Mouse (Mus musculus): ENCODE measurements around the gene Pum1. TPM values are rescaled to one million over a fixed set of nuclear protein-coding genes. Genes with fewer than 3 reads are reported as not detected.

Gene Pum1
- polyA plus RNA-seq, 1 experiment from 2014 or later = 106 TPM

DNA sequence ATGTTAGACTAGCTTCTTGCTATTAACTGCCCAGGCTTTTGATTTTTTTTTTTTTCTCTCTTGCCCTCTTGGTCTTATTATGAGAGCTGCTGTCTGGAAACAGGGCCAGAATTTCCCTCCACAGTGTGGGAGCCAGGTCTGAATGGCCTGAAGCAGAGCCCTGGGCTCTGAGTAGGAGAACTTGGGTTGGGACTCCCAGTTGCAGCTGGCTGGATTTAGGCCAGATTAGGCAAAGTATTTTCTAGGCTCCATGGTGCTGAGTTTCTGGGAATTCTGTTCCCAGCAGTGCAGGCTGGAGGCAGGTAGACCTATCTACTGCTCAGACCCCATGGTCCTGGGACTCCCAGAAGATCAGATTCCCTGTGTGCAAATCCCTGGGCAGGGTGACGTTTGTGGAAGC lies 135.3 kb downstream of the Pum1 start:
- Histone ChIP-seq H3K4me2 (replicated peaks) (no peak overlapping the region), H3K4me3 (no peak overlapping the region), H3K27ac (no peak overlapping the region), H3K9ac (no peak overlapping the region), H3K36me3 (no peaks in the 10 kb centered on the region), H3K27me3 (replicated peaks) (no peaks in the 10 kb centered on the region; the same call in 1 of the 2 replicates), H3K4me1 (peaks cover 66% of the 10 kb centered on the region), H3K9me3 (no peaks in the 10 kb centered on the region)
- ATAC-seq (ENCODE audit: low FRiP score, low read depth) = no peak
- 68% methylated on average over 1 of the region's 1 CpGs for WGBS

DNA sequence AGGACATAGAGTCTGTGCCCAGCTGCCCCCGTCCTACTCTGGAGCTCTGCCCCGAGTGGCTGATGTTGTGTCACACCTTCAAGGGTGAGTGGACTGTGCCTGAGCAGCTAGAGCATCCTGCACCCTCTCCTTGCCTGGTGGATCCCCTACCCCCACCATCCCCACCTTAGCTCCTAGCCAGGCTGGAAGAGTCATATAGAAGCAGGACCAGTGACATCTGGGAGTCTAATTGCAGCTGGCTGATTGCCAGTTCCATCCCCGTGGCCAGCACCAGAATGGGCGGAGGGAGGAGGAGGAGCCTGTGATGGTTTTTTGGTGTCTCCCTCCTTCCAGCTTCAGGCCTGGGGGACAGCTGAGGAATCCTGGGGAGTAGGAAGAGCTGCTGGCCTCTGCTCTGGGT lies 136.0 kb downstream of the Pum1 start:
- no peaks in the 10 kb centered on the region; the same call in 1 of the 2 replicates for H3K27me3 ChIP-seq (replicated peaks)
- no peak overlapping the region for H3K9ac ChIP-seq
- no peak overlapping the region for H3K4me2 ChIP-seq (replicated peaks)
- no peak for ATAC-seq (ENCODE audit: low FRiP score, low read depth)
- no peak overlapping the region for H3K27ac ChIP-seq
- H3K4me1 ChIP-seq = peaks cover 69% of the 10 kb centered on the region
- no peak overlapping the region for H3K4me3 ChIP-seq
- no peaks in the 10 kb centered on the region for H3K36me3 ChIP-seq
- no peaks in the 10 kb centered on the region for H3K9me3 ChIP-seq
- WGBS = 51% methylated on average over 4 of the region's 4 CpGs

DNA sequence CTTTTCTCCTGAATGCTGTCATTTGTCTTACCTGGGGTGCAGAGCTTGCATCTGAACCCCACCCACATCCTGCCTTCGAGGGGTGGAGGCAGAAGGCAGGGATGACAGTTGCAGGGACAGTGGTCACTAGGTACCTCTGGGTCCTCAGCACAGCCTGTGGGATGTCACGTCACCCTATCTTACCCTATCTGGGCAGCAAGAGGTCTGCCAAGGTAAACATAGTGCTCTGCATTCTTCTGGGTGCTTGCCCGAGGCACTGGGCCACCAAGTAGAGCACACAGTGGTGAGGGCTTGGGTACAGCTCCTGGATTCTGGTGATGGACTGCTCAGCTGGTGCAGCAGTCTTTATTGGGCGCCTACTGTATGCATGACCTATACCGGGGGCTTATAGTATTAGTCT lies 136.5 kb downstream of the Pum1 start:
- no peak overlapping the region for H3K9ac ChIP-seq
- no peaks in the 10 kb centered on the region; the same call in 1 of the 2 replicates for H3K27me3 ChIP-seq (replicated peaks)
- 73% methylated on average over 5 of the region's 5 CpGs for WGBS
- no peak overlapping the region for H3K4me3 ChIP-seq
- H3K27ac ChIP-seq = no peak overlapping the region
- no peak for ATAC-seq (ENCODE audit: low FRiP score, low read depth)
- H3K36me3 ChIP-seq = no peaks in the 10 kb centered on the region
- H3K4me2 ChIP-seq (replicated peaks) = no peak overlapping the region
- H3K4me1 ChIP-seq = peaks cover 69% of the 10 kb centered on the region
- no peaks in the 10 kb centered on the region for H3K9me3 ChIP-seq

DNA sequence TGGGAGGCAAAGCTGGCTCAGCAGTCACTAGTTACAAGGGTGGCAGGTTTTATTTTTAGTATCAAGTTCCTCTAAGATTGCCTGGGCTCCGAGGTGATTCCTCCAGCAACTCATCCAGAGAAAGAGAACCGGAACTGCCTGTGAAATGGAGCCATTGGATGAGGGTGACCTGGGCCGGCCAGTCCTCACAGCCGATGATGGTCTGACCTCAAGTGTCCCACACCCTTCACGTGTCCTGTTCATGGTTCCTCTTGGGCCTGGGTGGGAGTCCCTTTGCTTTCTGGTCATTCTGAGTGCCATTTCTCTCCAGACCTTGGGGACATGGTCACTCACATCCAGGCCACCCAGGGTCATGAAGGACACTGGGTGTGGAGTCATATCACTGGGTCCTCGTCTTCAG lies 137.0 kb downstream of the Pum1 start:
- Histone ChIP-seq H3K27me3 (replicated peaks) (no peaks in the 10 kb centered on the region; the same call in 1 of the 2 replicates), H3K9me3 (no peaks in the 10 kb centered on the region), H3K27ac (no peak overlapping the region), H3K4me1 (peaks cover 74% of the 10 kb centered on the region), H3K36me3 (no peaks in the 10 kb centered on the region), H3K4me2 (replicated peaks) (no peak overlapping the region), H3K9ac (no peak overlapping the region), H3K4me3 (no peak overlapping the region)
- WGBS = 95% methylated on average over 6 of the region's 6 CpGs
- ATAC-seq (ENCODE audit: low FRiP score, low read depth) = no peak

DNA sequence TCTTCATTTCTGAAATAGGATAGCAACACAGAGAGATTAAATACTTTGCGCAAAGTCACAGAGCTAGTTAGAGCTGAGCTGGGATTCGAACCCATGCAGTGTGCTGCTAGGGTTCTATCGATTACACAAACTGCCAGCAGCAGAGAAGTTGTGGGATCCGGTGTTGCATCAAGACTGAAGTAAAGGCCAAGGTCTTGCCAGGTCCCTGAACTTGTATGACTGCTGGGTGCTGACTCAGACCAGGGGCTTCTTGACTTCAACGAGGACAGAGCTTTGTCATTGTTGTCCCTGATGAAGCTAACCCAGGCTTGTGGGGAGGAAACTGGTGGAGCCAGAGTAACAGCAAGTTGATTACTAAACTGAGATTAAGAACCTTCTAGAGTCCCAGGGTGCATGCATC lies 138.1 kb downstream of the Pum1 start:
- WGBS = 93% methylated on average over 5 of the region's 5 CpGs
- Histone ChIP-seq H3K4me2 (replicated peaks) (no peak overlapping the region), H3K9me3 (no peaks in the 10 kb centered on the region), H3K4me1 (peaks cover 78% of the 10 kb centered on the region), H3K36me3 (no peaks in the 10 kb centered on the region), H3K27ac (no peak overlapping the region), H3K27me3 (replicated peaks) (no peaks in the 10 kb centered on the region; the same call in 1 of the 2 replicates), H3K9ac (no peak overlapping the region), H3K4me3 (no peak overlapping the region)
- ATAC-seq (ENCODE audit: low FRiP score, low read depth) = no peak

DNA sequence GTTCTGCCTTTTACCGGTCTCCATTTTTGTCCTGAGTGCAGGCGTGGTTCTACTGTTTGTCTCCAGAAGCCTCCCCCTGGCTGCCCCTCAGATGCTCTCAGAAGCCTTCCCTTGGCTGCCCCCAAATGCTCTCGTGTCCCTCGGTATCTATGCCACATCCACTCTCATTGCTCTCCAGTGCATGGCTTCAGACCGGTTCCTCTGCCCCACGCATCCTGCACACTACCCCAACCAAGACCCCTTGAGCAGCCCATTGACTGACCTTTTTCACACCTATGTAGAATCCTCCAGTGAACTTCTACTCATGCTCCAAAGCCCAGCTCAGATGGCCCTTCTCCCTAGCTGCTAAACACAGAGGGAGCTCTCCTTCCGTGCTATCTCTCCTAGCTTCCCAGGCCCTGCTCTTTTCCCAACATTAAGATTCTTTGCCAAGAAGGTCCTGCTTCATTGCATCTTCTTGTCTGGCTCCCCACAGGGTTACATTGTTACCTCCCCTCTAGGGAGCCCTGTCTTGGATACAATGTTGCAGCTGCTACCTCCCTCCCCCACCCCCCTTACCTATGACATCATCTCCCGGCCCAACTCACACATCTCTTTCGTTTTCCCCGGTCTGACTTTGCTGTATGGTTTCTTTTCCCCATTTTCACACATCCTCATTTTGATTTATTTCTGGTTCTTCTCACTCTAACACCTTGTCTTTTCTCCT lies 138.7 kb downstream of the Pum1 start:
- Histone ChIP-seq H3K4me3 (no peak overlapping the region), H3K9me3 (no peaks in the 10 kb centered on the region), H3K27ac (peak overlapping the region; percentile 37; the same call in 1 of the 2 replicates), H3K36me3 (no peaks in the 10 kb centered on the region), H3K4me2 (replicated peaks) (no peak overlapping the region), H3K27me3 (replicated peaks) (no peaks in the 10 kb centered on the region; the same call in 1 of the 2 replicates), H3K9ac (no peak overlapping the region), H3K4me1 (peaks cover 76% of the 10 kb centered on the region)
- ATAC-seq (ENCODE audit: low FRiP score, low read depth) = no peak
- WGBS = 59% methylated on average over 10 of the region's 10 CpGs

DNA sequence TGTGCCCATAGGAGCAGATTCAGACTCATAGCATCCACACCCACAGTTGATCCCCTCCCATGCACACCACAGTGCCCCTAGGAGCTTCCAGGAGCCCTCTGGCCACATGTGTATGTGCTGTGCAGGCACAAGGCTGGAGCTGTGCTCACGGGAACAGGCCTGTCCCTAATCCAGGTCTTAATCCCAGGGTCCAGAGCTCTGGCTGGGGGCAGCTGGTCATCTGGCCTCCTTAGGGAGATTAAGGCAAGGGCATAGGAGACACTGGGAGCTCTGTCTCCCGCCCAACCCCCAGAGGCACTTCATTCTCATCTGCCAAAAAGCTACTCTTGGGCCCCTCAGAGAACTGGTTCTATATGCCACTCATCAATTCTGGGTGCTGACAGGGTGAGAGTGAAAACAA lies 140.5 kb downstream of the Pum1 start:
- no peaks in the 10 kb centered on the region for H3K9me3 ChIP-seq
- no peak overlapping the region for H3K9ac ChIP-seq
- H3K4me1 ChIP-seq = peaks cover 64% of the 10 kb centered on the region
- no peak for ATAC-seq (ENCODE audit: low FRiP score, low read depth)
- WGBS = 85% methylated on average over 2 of the region's 2 CpGs
- no peak overlapping the region for H3K4me3 ChIP-seq
- no peaks in the 10 kb centered on the region for H3K36me3 ChIP-seq
- no peak overlapping the region for H3K27ac ChIP-seq
- H3K27me3 ChIP-seq (replicated peaks) = no peaks in the 10 kb centered on the region; the same call in 1 of the 2 replicates
- H3K4me2 ChIP-seq (replicated peaks) = no peak overlapping the region

DNA sequence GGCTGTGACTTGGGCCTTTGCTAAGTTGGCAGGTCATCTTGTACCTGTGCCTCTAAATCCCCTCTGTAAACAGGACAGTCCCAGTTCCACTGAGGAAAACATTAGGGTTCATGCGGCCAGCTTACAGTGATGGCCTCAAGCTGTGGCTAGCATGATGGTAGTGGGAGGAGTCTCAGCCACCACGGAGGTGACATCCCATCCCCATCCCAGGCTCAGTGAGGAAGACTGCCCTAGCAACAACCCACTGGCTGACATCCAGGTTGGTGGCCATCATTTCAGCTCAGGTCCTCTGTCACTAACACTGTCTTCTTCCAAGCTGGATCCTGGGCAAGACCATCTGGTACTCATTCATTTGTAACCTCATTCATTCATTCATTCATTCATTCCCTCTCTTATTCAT lies 141.2 kb downstream of the Pum1 start:
- Histone ChIP-seq H3K9me3 (no peaks in the 10 kb centered on the region), H3K27ac (no peak overlapping the region), H3K27me3 (replicated peaks) (no peaks in the 10 kb centered on the region; the same call in 1 of the 2 replicates), H3K9ac (no peak overlapping the region), H3K4me3 (no peak overlapping the region), H3K36me3 (no peaks in the 10 kb centered on the region), H3K4me2 (replicated peaks) (no peak overlapping the region), H3K4me1 (peaks cover 60% of the 10 kb centered on the region)
- WGBS = 70% methylated on average over 2 of the region's 2 CpGs
- no peak for ATAC-seq (ENCODE audit: low FRiP score, low read depth)

DNA sequence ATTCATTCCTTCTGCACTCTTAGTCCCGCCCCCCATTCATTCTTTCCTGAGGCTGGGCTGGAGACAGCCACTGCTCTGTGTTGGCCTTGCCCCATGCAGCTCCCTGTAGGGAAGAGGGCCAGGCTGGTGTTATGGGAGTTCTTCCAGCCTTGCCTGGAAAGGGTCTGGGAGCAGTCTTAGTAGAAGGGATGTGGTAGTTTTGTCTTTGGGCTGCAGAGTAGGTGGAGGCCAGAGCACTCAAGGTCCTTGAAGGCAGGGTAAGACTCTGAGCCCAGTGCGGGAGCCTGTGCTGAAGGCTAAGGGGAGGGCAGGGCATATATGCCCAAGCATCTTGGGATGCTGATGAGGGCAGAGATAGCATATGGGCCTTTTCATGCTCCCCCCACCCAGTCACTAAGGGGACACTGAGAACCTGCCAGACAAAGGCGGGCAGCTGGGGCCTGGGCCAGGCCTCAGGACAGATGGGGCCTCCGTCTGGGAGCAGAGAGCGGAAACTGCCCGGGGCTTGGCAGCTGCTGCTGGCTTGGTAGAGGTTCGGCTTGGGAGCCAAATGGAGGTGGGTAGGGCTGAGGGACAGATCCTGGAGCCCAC lies 141.7 kb downstream of the Pum1 start:
- WGBS = 38% methylated on average over 7 of the region's 7 CpGs
- Histone ChIP-seq H3K9me3 (no peaks in the 10 kb centered on the region), H3K27ac (peak overlapping the region; percentile 50; the same call in 1 of the 2 replicates), H3K9ac (no peak overlapping the region), H3K27me3 (replicated peaks) (no peaks in the 10 kb centered on the region; the same call in 1 of the 2 replicates), H3K36me3 (no peaks in the 10 kb centered on the region), H3K4me3 (no peak overlapping the region), H3K4me2 (replicated peaks) (0 out of 2 replicates have a peak overlapping the region, but pooled peaks have one; percentile 1), H3K4me1 (peaks cover 61% of the 10 kb centered on the region)
- ATAC-seq (ENCODE audit: low FRiP score, low read depth) = peak; percentile 76

DNA sequence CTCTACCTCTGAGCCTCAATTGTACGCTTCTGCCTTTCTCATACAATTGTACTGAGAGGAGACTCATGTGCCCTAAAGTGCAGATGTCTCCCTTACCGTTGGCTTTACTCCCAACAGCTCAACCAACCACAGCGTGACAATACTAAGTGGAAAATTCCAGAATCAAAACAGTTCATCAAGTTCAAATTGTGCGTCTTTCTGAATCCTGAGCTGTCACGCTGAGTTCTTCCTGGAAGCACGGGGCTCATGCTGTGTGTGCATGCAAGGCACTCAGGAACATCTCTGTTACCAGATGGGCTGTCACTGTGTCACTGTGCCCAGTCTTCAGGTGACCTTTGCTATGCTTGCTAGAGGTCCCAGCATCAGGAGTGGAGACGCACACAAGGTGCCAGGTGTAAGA lies 142.6 kb downstream of the Pum1 start:
- WGBS = 79% methylated on average over 7 of the region's 7 CpGs

DNA sequence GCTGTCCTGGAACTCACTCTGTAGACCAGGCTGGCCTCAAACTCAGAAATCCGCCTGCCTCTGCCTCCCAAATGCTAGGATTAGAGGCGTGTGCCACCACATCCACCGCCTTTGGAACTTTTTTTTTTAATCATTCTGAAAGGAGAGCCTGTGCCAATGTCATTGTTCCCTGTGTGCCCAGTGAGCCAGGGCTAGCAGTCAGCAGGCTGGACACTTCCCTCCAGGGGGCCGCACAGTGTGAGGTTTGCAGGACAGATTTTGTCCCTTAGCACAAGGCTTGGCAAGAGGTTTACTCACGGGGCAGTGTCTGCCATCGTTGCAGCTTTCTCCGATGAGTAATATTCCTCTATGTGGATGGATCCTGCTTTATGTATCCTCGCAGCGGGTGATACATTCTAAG lies 143.6 kb downstream of the Pum1 start:
- no peak overlapping the region for H3K4me3 ChIP-seq
- no peaks in the 10 kb centered on the region; the same call in 1 of the 2 replicates for H3K27me3 ChIP-seq (replicated peaks)
- H3K9me3 ChIP-seq = no peaks in the 10 kb centered on the region
- WGBS = 93% methylated on average over 9 of the region's 9 CpGs
- ATAC-seq (ENCODE audit: low FRiP score, low read depth) = no peak
- no peak overlapping the region for H3K4me2 ChIP-seq (replicated peaks)
- no peak overlapping the region for H3K9ac ChIP-seq
- peaks cover 69% of the 10 kb centered on the region for H3K4me1 ChIP-seq
- H3K36me3 ChIP-seq = no peaks in the 10 kb centered on the region
- no peak overlapping the region for H3K27ac ChIP-seq

More for the DNA sequence above, 142.6 kb downstream of the Pum1 start:
- Histone ChIP-seq H3K27ac (no peak overlapping the region), H3K4me1 (peaks cover 64% of the 10 kb centered on the region), H3K4me2 (replicated peaks) (no peak overlapping the region), H3K27me3 (replicated peaks) (no peaks in the 10 kb centered on the region; the same call in 1 of the 2 replicates), H3K4me3 (no peak overlapping the region), H3K9me3 (no peaks in the 10 kb centered on the region), H3K9ac (no peak overlapping the region), H3K36me3 (no peaks in the 10 kb centered on the region)
- no peak for ATAC-seq (ENCODE audit: low FRiP score, low read depth)

DNA sequence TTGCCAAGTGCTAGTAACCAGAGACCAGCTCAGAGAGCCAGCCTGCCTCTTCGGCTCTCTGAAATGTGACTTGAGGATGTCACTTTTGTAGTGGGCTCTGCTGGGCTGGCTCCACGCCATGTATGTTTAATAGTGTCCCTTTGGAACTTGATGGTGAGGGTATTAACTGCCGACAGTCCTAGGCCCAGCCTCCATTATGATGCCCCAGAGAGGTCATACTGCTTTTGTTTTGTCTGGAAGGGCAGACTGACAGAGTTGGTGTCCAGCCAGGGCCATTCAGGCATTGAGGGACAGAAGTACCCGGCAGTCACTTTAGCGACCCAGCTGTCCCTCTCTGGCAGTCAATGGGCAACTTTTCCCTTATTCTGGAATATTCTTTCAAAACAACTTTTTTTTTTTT lies 146.7 kb downstream of the Pum1 start:
- no peak overlapping the region for H3K4me2 ChIP-seq (replicated peaks)
- H3K9ac ChIP-seq = no peak overlapping the region
- no peaks in the 10 kb centered on the region for H3K36me3 ChIP-seq
- no peaks in the 10 kb centered on the region for H3K9me3 ChIP-seq
- no peak overlapping the region for H3K4me3 ChIP-seq
- no peaks in the 10 kb centered on the region; the same call in 1 of the 2 replicates for H3K27me3 ChIP-seq (replicated peaks)
- H3K27ac ChIP-seq = no peak overlapping the region
- no peak for ATAC-seq (ENCODE audit: low FRiP score, low read depth)
- peaks cover 72% of the 10 kb centered on the region for H3K4me1 ChIP-seq
- 24% methylated on average over 5 of the region's 5 CpGs for WGBS

All from neural tube, embryonic 12.5 days (tissue).